Mouse (Mus musculus): ENCODE data around the gene Car10. TPM values are rescaled to one million over a fixed set of nuclear protein-coding genes. Genes with fewer than 3 reads are reported as not detected.

Car10 gene
- polyA plus RNA-seq, 1 experiment from 2014 or later, result 5.8 TPM

DNA sequence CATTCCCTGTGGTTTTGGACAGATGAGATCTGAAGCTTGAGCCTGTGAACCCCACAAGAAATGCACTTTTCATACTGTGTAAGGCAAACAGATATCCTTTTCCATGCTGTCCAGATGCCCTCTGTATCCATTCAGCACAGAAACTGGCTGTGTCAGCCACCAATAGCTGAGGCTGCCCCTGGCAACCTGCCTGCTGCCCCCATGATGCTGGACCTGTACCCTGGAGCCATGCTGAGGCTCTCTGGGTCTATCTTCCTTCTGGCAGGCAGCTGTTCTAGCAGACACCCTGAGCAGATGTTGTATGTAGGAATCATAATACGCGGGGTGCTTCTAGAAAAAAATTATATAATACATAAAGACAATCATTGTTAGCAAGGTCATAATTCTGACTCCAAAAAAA, 345.9 kb downstream of the Car10 start:
- 82% methylated on average over 2 of the region's 2 CpGs for WGBS
- Histone ChIP-seq H3K27me3 (ENCODE audit: control insufficient read depth, insufficient read depth, low read length) (no peaks in the 10 kb centered on the region), H3K9ac (ENCODE audit: low read depth, low read length) (no peak overlapping the region), H3K36me3 (ENCODE audit: control insufficient read depth, insufficient read depth, low read length) (no peaks in the 10 kb centered on the region), H3K4me1 (replicated peaks; ENCODE audit: control insufficient read depth, insufficient read depth, low read length) (no peaks in the 10 kb centered on the region), H3K9me3 (ENCODE audit: control insufficient read depth, low read length) (no peaks in the 10 kb centered on the region), H3K27ac (ENCODE audit: low read depth, low read length) (no peak overlapping the region), H3K4me2 (replicated peaks; ENCODE audit: low read depth, low read length) (no peak overlapping the region), H3K4me3 (ENCODE audit: low read depth, low read length) (no peak overlapping the region)
- no peak for ATAC-seq (ENCODE audit: low FRiP score)
- no peak for DNase-seq (ENCODE audit: low spot score)

DNA sequence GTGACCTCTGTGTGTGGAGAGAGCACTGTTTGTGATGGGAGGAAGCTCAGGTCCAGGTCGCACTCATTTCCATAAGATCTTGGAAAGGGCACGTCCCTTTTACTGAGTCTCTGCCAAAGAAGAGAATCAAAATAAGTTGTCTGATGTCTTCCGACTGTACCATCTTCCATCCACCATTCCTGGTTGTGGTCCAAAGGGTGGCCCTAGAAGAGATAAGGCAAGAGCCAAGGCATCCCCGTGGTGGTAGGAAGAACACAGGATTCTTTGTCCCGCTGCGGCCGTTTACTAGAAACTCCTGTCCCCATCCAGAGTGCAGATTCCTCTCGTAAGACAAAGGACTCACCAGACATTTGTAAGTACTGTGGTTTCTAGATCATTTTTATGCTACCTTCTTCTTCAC, 346.9 kb downstream of the Car10 start:
- DNase-seq (ENCODE audit: low spot score) (no peak), ATAC-seq (ENCODE audit: low FRiP score) (no peak)
- Histone ChIP-seq H3K9me3 (ENCODE audit: control insufficient read depth, low read length) (no peaks in the 10 kb centered on the region), H3K4me3 (ENCODE audit: low read depth, low read length) (no peak overlapping the region), H3K27me3 (ENCODE audit: control insufficient read depth, insufficient read depth, low read length) (no peaks in the 10 kb centered on the region), H3K4me1 (replicated peaks; ENCODE audit: control insufficient read depth, insufficient read depth, low read length) (no peaks in the 10 kb centered on the region), H3K4me2 (replicated peaks; ENCODE audit: low read depth, low read length) (no peak overlapping the region), H3K27ac (ENCODE audit: low read depth, low read length) (no peak overlapping the region), H3K36me3 (ENCODE audit: control insufficient read depth, insufficient read depth, low read length) (no peaks in the 10 kb centered on the region), H3K9ac (ENCODE audit: low read depth, low read length) (no peak overlapping the region)
- WGBS, result 87% methylated on average over 8 of the region's 8 CpGs

GRCm38 (mm10) chr11:93447566-93447965, 349.7 kb downstream of the Car10 start:
- 59% methylated on average over 3 of the region's 3 CpGs for WGBS
- no peak overlapping the region for H3K27ac ChIP-seq (ENCODE audit: low read depth, low read length)
- H3K4me1 ChIP-seq (replicated peaks; ENCODE audit: control insufficient read depth, insufficient read depth, low read length), result no peaks in the 10 kb centered on the region
- no peaks in the 10 kb centered on the region for H3K9me3 ChIP-seq (ENCODE audit: control insufficient read depth, low read length)
- no peaks in the 10 kb centered on the region for H3K27me3 ChIP-seq (ENCODE audit: control insufficient read depth, insufficient read depth, low read length)
- no peak overlapping the region for H3K4me2 ChIP-seq (replicated peaks; ENCODE audit: low read depth, low read length)
- DNase-seq (ENCODE audit: low spot score), result no peak
- H3K9ac ChIP-seq (ENCODE audit: low read depth, low read length), result no peak overlapping the region
- no peaks in the 10 kb centered on the region for H3K36me3 ChIP-seq (ENCODE audit: control insufficient read depth, insufficient read depth, low read length)
- H3K4me3 ChIP-seq (ENCODE audit: low read depth, low read length), result no peak overlapping the region
- ATAC-seq (ENCODE audit: low FRiP score), result no peak

DNA sequence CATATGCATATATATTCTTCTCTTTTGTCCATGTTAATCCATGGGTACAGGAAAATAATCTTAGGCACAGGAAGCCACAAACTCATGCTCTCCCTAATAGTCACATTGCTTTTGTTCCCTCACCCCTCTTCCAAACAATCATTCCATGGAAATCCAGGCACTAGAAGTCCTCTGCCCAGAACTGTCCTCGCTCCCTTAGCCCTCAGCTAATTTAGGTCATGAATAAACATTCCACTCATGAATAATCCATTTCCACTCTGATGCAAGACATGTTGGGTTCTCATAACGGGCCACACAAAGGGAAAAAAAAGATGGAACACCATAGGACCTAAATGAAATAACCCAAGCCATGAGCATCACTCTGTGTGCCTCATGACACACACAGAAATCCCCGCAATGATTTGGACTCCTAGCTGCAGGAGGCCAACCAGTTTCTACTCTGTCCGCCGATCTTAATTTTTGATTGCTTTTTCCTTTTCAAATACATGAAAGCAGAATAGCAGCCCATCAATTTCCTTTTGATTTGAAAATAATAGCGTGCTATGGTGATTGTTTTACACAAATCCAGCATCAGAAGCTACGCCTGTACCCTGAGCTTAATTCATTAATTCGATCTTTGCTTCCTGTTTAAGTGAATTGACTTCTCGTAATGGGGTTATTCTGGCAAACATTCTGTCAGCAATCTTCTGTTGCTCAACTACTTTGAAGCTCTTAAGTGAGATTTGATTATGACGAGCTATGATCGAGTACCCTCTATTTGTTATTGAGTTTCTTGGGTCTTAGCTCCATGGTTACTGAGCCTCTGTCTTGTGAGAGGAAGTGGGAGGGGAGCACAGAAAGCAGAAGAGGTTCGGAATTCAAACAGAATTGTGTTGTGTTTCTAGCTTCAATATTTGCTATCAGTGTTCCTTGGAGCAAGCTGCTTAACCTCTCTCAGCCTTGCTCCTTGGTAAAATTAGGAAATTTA, 350.7 kb downstream of the Car10 start:
- Histone ChIP-seq H3K9me3 (ENCODE audit: control insufficient read depth, low read length) (no peaks in the 10 kb centered on the region), H3K9ac (ENCODE audit: low read depth, low read length) (no peak overlapping the region), H3K4me3 (ENCODE audit: low read depth, low read length) (no peak overlapping the region), H3K4me1 (replicated peaks; ENCODE audit: control insufficient read depth, insufficient read depth, low read length) (no peaks in the 10 kb centered on the region), H3K27me3 (ENCODE audit: control insufficient read depth, insufficient read depth, low read length) (no peaks in the 10 kb centered on the region), H3K36me3 (ENCODE audit: control insufficient read depth, insufficient read depth, low read length) (no peaks in the 10 kb centered on the region), H3K4me2 (replicated peaks; ENCODE audit: low read depth, low read length) (no peak overlapping the region), H3K27ac (ENCODE audit: low read depth, low read length) (no peak overlapping the region)
- ATAC-seq (ENCODE audit: low FRiP score) (0 out of 2 replicates have a peak, but pooled peaks have one; percentile 25), DNase-seq (ENCODE audit: low spot score) (no peak)
- WGBS, result 74% methylated on average over 12 of the region's 12 CpGs

DNA sequence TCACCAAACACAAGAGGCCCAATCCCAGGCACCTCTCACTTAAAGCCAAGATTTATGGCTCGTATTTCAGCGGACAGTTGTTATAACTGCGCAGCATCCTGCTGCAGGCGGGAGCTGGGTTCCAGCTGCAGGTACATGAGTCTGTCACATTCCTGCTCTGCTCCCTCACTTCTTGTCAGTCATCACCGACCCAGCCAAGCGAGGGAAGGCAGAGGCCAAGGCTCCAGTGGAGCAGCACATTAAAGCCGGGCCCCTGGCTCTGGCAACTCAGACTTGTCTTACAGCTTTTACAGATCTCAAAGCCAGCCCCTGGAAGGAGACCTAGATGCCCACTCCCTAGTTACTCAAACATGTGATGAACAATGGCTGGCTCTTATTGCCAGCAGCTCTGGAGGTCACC, 352.7 kb downstream of the Car10 start:
- Histone ChIP-seq H3K36me3 (ENCODE audit: control insufficient read depth, insufficient read depth, low read length) (no peaks in the 10 kb centered on the region), H3K9ac (ENCODE audit: low read depth, low read length) (no peak overlapping the region), H3K9me3 (ENCODE audit: control insufficient read depth, low read length) (no peaks in the 10 kb centered on the region), H3K4me3 (ENCODE audit: low read depth, low read length) (no peak overlapping the region), H3K27ac (ENCODE audit: low read depth, low read length) (no peak overlapping the region), H3K27me3 (ENCODE audit: control insufficient read depth, insufficient read depth, low read length) (no peaks in the 10 kb centered on the region), H3K4me1 (replicated peaks; ENCODE audit: control insufficient read depth, insufficient read depth, low read length) (no peaks in the 10 kb centered on the region), H3K4me2 (replicated peaks; ENCODE audit: low read depth, low read length) (no peak overlapping the region)
- ATAC-seq (ENCODE audit: low FRiP score) (no peak), DNase-seq (ENCODE audit: low spot score) (no peak)
- 77% methylated on average over 7 of the region's 7 CpGs for WGBS

- WGBS, result 85% methylated on average over 4 of the region's 4 CpGs
Measured at GRCm38 (mm10) chr11:93466221-93466620, 368.4 kb downstream of the Car10 start.

DNA sequence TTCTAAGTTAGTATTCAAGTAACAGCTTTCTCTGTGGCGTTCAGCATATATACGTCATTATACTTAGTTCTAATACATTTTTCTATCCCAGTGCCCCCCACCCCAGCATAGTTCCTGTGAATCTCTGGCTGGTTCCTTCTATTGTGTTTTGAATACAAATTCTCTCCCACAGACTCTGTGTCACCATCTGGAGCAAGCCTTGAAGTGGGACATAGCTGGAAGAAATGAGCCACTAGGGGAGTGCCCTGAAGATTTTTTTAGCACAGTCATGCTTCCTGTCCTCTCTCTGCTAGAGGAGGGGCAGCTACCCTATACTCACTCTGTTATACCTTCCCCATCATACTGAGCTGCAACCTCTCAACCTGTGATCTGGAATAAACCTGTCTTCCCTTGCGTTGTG, 369.9 kb downstream of the Car10 start:
- DNase-seq (ENCODE audit: low spot score) (no peak), ATAC-seq (ENCODE audit: low FRiP score) (no peak)
- Histone ChIP-seq H3K4me3 (ENCODE audit: low read depth, low read length) (no peak overlapping the region), H3K27ac (ENCODE audit: low read depth, low read length) (no peak overlapping the region), H3K36me3 (ENCODE audit: control insufficient read depth, insufficient read depth, low read length) (no peaks in the 10 kb centered on the region), H3K27me3 (ENCODE audit: control insufficient read depth, insufficient read depth, low read length) (no peaks in the 10 kb centered on the region), H3K9me3 (ENCODE audit: control insufficient read depth, low read length) (no peaks in the 10 kb centered on the region), H3K9ac (ENCODE audit: low read depth, low read length) (no peak overlapping the region), H3K4me1 (replicated peaks; ENCODE audit: control insufficient read depth, insufficient read depth, low read length) (no peaks in the 10 kb centered on the region), H3K4me2 (replicated peaks; ENCODE audit: low read depth, low read length) (no peak overlapping the region)
- 84% methylated on average over 3 of the region's 3 CpGs for WGBS

More at GRCm38 (mm10) chr11:93466221-93466620, 368.4 kb downstream of the Car10 start:
- Histone ChIP-seq H3K4me1 (replicated peaks; ENCODE audit: control insufficient read depth, insufficient read depth, low read length) (no peaks in the 10 kb centered on the region), H3K36me3 (ENCODE audit: control insufficient read depth, insufficient read depth, low read length) (no peaks in the 10 kb centered on the region), H3K9me3 (ENCODE audit: control insufficient read depth, low read length) (no peaks in the 10 kb centered on the region), H3K27me3 (ENCODE audit: control insufficient read depth, insufficient read depth, low read length) (no peaks in the 10 kb centered on the region), H3K9ac (ENCODE audit: low read depth, low read length) (no peak overlapping the region), H3K27ac (ENCODE audit: low read depth, low read length) (no peak overlapping the region), H3K4me3 (ENCODE audit: low read depth, low read length) (no peak overlapping the region), H3K4me2 (replicated peaks; ENCODE audit: low read depth, low read length) (no peak overlapping the region)
- DNase-seq (ENCODE audit: low spot score) (no peak), ATAC-seq (ENCODE audit: low FRiP score) (no peak)

DNA sequence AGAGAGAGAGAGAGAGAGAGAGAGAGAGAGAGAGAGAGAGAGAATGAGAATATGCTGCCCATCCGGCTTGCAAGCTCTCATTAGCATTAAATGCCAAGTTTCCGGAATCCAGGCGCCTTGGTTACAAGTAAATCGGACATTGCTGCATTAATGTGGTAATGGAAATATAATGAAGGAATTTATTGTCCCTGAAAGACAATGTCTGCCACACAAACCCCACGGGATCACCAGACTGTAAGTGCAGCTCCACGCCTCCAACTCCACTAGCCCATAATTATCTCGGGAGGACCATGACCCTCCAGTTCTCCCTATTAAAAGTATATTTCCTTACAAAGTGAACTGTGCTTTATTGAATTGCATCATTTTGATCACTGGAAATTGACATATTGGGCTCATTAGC, 372.9 kb downstream of the Car10 start:
- Histone ChIP-seq H3K4me1 (replicated peaks; ENCODE audit: control insufficient read depth, insufficient read depth, low read length) (no peaks in the 10 kb centered on the region), H3K4me2 (replicated peaks; ENCODE audit: low read depth, low read length) (no peak overlapping the region), H3K36me3 (ENCODE audit: control insufficient read depth, insufficient read depth, low read length) (no peaks in the 10 kb centered on the region), H3K4me3 (ENCODE audit: low read depth, low read length) (no peak overlapping the region), H3K27me3 (ENCODE audit: control insufficient read depth, insufficient read depth, low read length) (no peaks in the 10 kb centered on the region), H3K9me3 (ENCODE audit: control insufficient read depth, low read length) (no peaks in the 10 kb centered on the region), H3K27ac (ENCODE audit: low read depth, low read length) (no peak overlapping the region), H3K9ac (ENCODE audit: low read depth, low read length) (no peak overlapping the region)
- DNase-seq (ENCODE audit: low spot score) (peak; percentile 9), ATAC-seq (ENCODE audit: low FRiP score) (no peak)
- 51% methylated on average over 7 of the region's 7 CpGs for WGBS

GRCm38 (mm10) chr11:93471573-93472179, 373.8 kb downstream of the Car10 start:
- 44% methylated on average over 10 of the region's 10 CpGs for WGBS
- Histone ChIP-seq H3K36me3 (ENCODE audit: control insufficient read depth, insufficient read depth, low read length) (no peaks in the 10 kb centered on the region), H3K9me3 (ENCODE audit: control insufficient read depth, low read length) (no peaks in the 10 kb centered on the region), H3K27ac (ENCODE audit: low read depth, low read length) (no peak overlapping the region), H3K27me3 (ENCODE audit: control insufficient read depth, insufficient read depth, low read length) (no peaks in the 10 kb centered on the region), H3K4me3 (ENCODE audit: low read depth, low read length) (no peak overlapping the region), H3K4me2 (replicated peaks; ENCODE audit: low read depth, low read length) (no peak overlapping the region), H3K9ac (ENCODE audit: low read depth, low read length) (no peak overlapping the region), H3K4me1 (replicated peaks; ENCODE audit: control insufficient read depth, insufficient read depth, low read length) (no peaks in the 10 kb centered on the region)
- DNase-seq (ENCODE audit: low spot score), result peak; percentile 85
- ATAC-seq (ENCODE audit: low FRiP score), result peak; percentile 72

Measured in hindbrain, embryonic 11.5 days (tissue).